Mouse (Mus musculus) left cerebral cortex, postnatal 10 days (tissue): ENCODE data around the gene Srp54b. TPM values are rescaled to one million over a fixed set of nuclear protein-coding genes. Genes with fewer than 3 reads are reported as not detected.
"Not testable (repeated sequence)": the region's sequence is repeated elsewhere in the genome, so short reads cannot be mapped to it uniquely, and the experiment has no call there.

ENCODE experiments used
- DNase-seq, 2 experiments: peaks; one replicate each; pipeline ENCODE4 v3.0.0; 2021 to 2022; ENCODE audit warnings: low spot score in 2 of 2, mixed read lengths in 1 of 2; ENCODE audit errors: extremely low spot score in 1 of 2
- intact Hi-C: fragments of 180-260 bp; cut with DNase I; formaldehyde crosslinking; loops from one replicate; pipeline ENCODE4 v1.15.1; 2025
- total RNA-seq, 2 experiments: library from RNA; stranded (reverse); gene quantifications; 2 replicates each; pipeline ENCODE4 v1.2.3; 2021

The Srp54b gene
- 10 to 100 TPM; 52.9 to 59.1 TPM for total RNA-seq

GRCm38 (mm10) chr12:55154559-55155448 lies at the start of gene Srp54b:
Gene Srp54b (plus strand): TSS chr12:55155104.
- intact Hi-C loops, DNase-seq: not testable (repeated sequence)

- intact Hi-C loops, result not testable (repeated sequence)
These were observed 42.3 kb upstream of the Srp54b start for GRCm38 (mm10) chr12:55112616-55113015.

GRCm38 (mm10) chr12:55124242-55124641 lies 30.7 kb upstream of the Srp54b start, which contains the start of gene Fam177a:
Gene Fam177a (plus strand): TSS chr12:55124469.
- intact Hi-C loops, result not testable (repeated sequence)

More at GRCm38 (mm10) chr12:55112616-55113015, 42.3 kb upstream of the Srp54b start:
- not testable (repeated sequence) for DNase-seq

GRCm38 (mm10) chr12:55124731-55125130 lies 30.2 kb upstream of the Srp54b start:
- intact Hi-C loops, DNase-seq: not testable (repeated sequence)

More at GRCm38 (mm10) chr12:55124242-55124641, 30.7 kb upstream of the Srp54b start, which contains the start of gene Fam177a:
- DNase-seq, result not testable (repeated sequence)

GRCm38 (mm10) chr12:55135540-55135939 lies 19.4 kb upstream of the Srp54b start:
- DNase-seq, intact Hi-C loops: not testable (repeated sequence)

- intact Hi-C loops, DNase-seq: not testable (repeated sequence)
These were observed 17.0 kb upstream of the Srp54b start for GRCm38 (mm10) chr12:55137859-55138258.

- intact Hi-C loops, result not testable (repeated sequence)
These were observed 512 bp downstream of the Srp54b start for GRCm38 (mm10) chr12:55155449-55155783.

GRCm38 (mm10) chr12:55167034-55167557 lies 12.2 kb downstream of the Srp54b start:
- intact Hi-C loops, DNase-seq: not testable (repeated sequence)

More at GRCm38 (mm10) chr12:55155449-55155783, 512 bp downstream of the Srp54b start:
- DNase-seq, result not testable (repeated sequence)

- DNase-seq, intact Hi-C loops: not testable (repeated sequence)
These were observed 32.8 kb downstream of the Srp54b start for GRCm38 (mm10) chr12:55187686-55188085.

GRCm38 (mm10) chr12:55189127-55189526 lies 34.2 kb downstream of the Srp54b start:
- DNase-seq, intact Hi-C loops: not testable (repeated sequence)

GRCm38 (mm10) chr12:55199306-55199705 lies 44.4 kb downstream of the Srp54b start, which contains the start of gene 1700047I17Rik2:
Gene 1700047I17Rik2 (plus strand): TSS chr12:55199592.
- DNase-seq, intact Hi-C loops: not testable (repeated sequence)

GRCm38 (mm10) chr12:55199799-55200198 lies 44.9 kb downstream of the Srp54b start:
- intact Hi-C loops, DNase-seq: not testable (repeated sequence)

GRCm38 (mm10) chr12:55212944-55213343 lies 58.0 kb downstream of the Srp54b start:
- intact Hi-C loops, DNase-seq: not testable (repeated sequence)

- DNase-seq, intact Hi-C loops: not testable (repeated sequence)
These were observed 75.0 kb downstream of the Srp54b start, which contains the start of gene Srp54c for GRCm38 (mm10) chr12:55229626-55230519. Gene Srp54c (plus strand): TSS chr12:55230168.

GRCm38 (mm10) chr12:55230520-55230861 lies 75.6 kb downstream of the Srp54b start:
- intact Hi-C loops, DNase-seq: not testable (repeated sequence)
